Mouse (Mus musculus): ENCODE results near the gene Thoc6.

Gene Thoc6

GRCm38 (mm10) chr17:23627813-23628212 is 45.9 kb downstream of the Thoc6 start:
- DNase-seq = no peak

- no peak for DNase-seq
Measured at GRCm38 (mm10) chr17:23620351-23620750, 53.3 kb downstream of the Thoc6 start.

Data from cerebellum, adult 18-20 months (tissue).